Mouse (Mus musculus): ENCODE results near the gene Daam1. TPM values are rescaled to one million over a fixed set of nuclear protein-coding genes. Genes with fewer than 3 reads are reported as not detected.
A peak's percentile ranks its signal among the peaks of the same experiment; 100 is the strongest.

The Daam1 gene
- polyA plus RNA-seq (2012; ENCODE audit: insufficient read depth, low replicate concordance), result 52.8 and 186 TPM in 2 replicates

GRCm38 (mm10) chr12:71830607-71831257, at the start of gene Daam1:
Gene Daam1 (plus strand): TSS chr12:71831078.
- peaks cover 30% of the 10 kb centered on the region for H3K36me3 ChIP-seq (replicated peaks; ENCODE audit: low read length)
- H3K9me3 ChIP-seq, result no peaks in the 10 kb centered on the region
- peak within 1 kb of the TSS; percentile 97 for H3K4me3 ChIP-seq (replicated peaks)
- TF ChIP-seq FLI1 (IDR thresholded peaks at IDR 0.05; ENCODE audit: low read length), result no peak
- TF ChIP-seq GATA1 (IDR thresholded peaks at IDR 0.05; ENCODE audit: borderline replicate concordance, low read length), result no peak
- H3K27me3 ChIP-seq (replicated peaks), result peaks cover 2% of the 10 kb centered on the region
- peaks cover 55% of the 10 kb centered on the region for H3K4me1 ChIP-seq

- Histone ChIP-seq H3K27me3 (replicated peaks) (peaks cover 12% of the 10 kb centered on the region), H3K9me3 (no peaks in the 10 kb centered on the region), H3K36me3 (replicated peaks; ENCODE audit: low read length) (no peaks in the 10 kb centered on the region), H3K4me1 (peaks cover 28% of the 10 kb centered on the region), H3K4me3 (replicated peaks) (peak overlapping the region; percentile 79)
- no peak for TF ChIP-seq GATA1 (IDR thresholded peaks at IDR 0.05; ENCODE audit: borderline replicate concordance, low read length)
Measured at GRCm38 (mm10) chr12:71781220-71781619, 49.7 kb upstream of the Daam1 start.

GRCm38 (mm10) chr12:71783970-71784369, 46.9 kb upstream of the Daam1 start:
- Histone ChIP-seq H3K27me3 (replicated peaks) (peaks cover 6% of the 10 kb centered on the region), H3K4me1 (peaks cover 20% of the 10 kb centered on the region), H3K9me3 (no peaks in the 10 kb centered on the region), H3K36me3 (replicated peaks; ENCODE audit: low read length) (no peaks in the 10 kb centered on the region), H3K4me3 (replicated peaks) (no peak overlapping the region)
- TF ChIP-seq GATA1 (IDR thresholded peaks at IDR 0.05; ENCODE audit: borderline replicate concordance, low read length), result no peak
- TF ChIP-seq FLI1 (IDR thresholded peaks at IDR 0.05; ENCODE audit: low read length), result no peak

GRCm38 (mm10) chr12:71784666-71785255, 46.1 kb upstream of the Daam1 start:
- Histone ChIP-seq H3K27me3 (replicated peaks) (peaks cover 6% of the 10 kb centered on the region), H3K9me3 (no peaks in the 10 kb centered on the region), H3K36me3 (replicated peaks; ENCODE audit: low read length) (no peaks in the 10 kb centered on the region), H3K4me1 (peaks cover 19% of the 10 kb centered on the region), H3K4me3 (replicated peaks) (no peak overlapping the region)
- TF ChIP-seq GATA1 (IDR thresholded peaks at IDR 0.05; ENCODE audit: borderline replicate concordance, low read length), result no peak
- TF ChIP-seq FLI1 (IDR thresholded peaks at IDR 0.05; ENCODE audit: low read length), result no peak

- no peaks in the 10 kb centered on the region for H3K9me3 ChIP-seq
- peaks cover 2% of the 10 kb centered on the region for H3K4me1 ChIP-seq
- no peak overlapping the region for H3K4me3 ChIP-seq (replicated peaks)
- H3K27me3 ChIP-seq (replicated peaks), result peaks cover 9% of the 10 kb centered on the region
- no peaks in the 10 kb centered on the region for H3K36me3 ChIP-seq (replicated peaks; ENCODE audit: low read length)
- no peak for TF ChIP-seq GATA1 (IDR thresholded peaks at IDR 0.05; ENCODE audit: borderline replicate concordance, low read length)
- no peak for TF ChIP-seq FLI1 (IDR thresholded peaks at IDR 0.05; ENCODE audit: low read length)
Measured at GRCm38 (mm10) chr12:71786521-71786920, 44.4 kb upstream of the Daam1 start.

- Histone ChIP-seq H3K4me1 (peaks cover 9% of the 10 kb centered on the region), H3K4me3 (replicated peaks) (no peak overlapping the region), H3K9me3 (no peaks in the 10 kb centered on the region), H3K36me3 (replicated peaks; ENCODE audit: low read length) (no peaks in the 10 kb centered on the region), H3K27me3 (replicated peaks) (peaks cover 10% of the 10 kb centered on the region)
- TF ChIP-seq GATA1 (IDR thresholded peaks at IDR 0.05; ENCODE audit: borderline replicate concordance, low read length) (no peak), FLI1 (IDR thresholded peaks at IDR 0.05; ENCODE audit: low read length) (no peak)
Measured at GRCm38 (mm10) chr12:71788791-71789190, 42.1 kb upstream of the Daam1 start.

- no peak overlapping the region for H3K4me3 ChIP-seq (replicated peaks)
- TF ChIP-seq GATA1 (IDR thresholded peaks at IDR 0.05; ENCODE audit: borderline replicate concordance, low read length) (no peak), FLI1 (IDR thresholded peaks at IDR 0.05; ENCODE audit: low read length) (no peak)
- H3K9me3 ChIP-seq, result no peaks in the 10 kb centered on the region
- H3K36me3 ChIP-seq (replicated peaks; ENCODE audit: low read length), result no peaks in the 10 kb centered on the region
- peaks cover 24% of the 10 kb centered on the region for H3K4me1 ChIP-seq
- peaks cover 11% of the 10 kb centered on the region for H3K27me3 ChIP-seq (replicated peaks)
Measured at GRCm38 (mm10) chr12:71790581-71790980, 40.3 kb upstream of the Daam1 start.

GRCm38 (mm10) chr12:71793114-71793513, 37.8 kb upstream of the Daam1 start:
- no peaks in the 10 kb centered on the region for H3K36me3 ChIP-seq (replicated peaks; ENCODE audit: low read length)
- no peaks in the 10 kb centered on the region for H3K9me3 ChIP-seq
- TF ChIP-seq GATA1 (IDR thresholded peaks at IDR 0.05; ENCODE audit: borderline replicate concordance, low read length) (no peak), FLI1 (IDR thresholded peaks at IDR 0.05; ENCODE audit: low read length) (no peak)
- no peak overlapping the region for H3K4me3 ChIP-seq (replicated peaks)
- peaks cover 40% of the 10 kb centered on the region for H3K4me1 ChIP-seq
- peaks cover 10% of the 10 kb centered on the region for H3K27me3 ChIP-seq (replicated peaks)

- TF ChIP-seq FLI1 (IDR thresholded peaks at IDR 0.05; ENCODE audit: low read length) (no peak), GATA1 (IDR thresholded peaks at IDR 0.05; ENCODE audit: borderline replicate concordance, low read length) (no peak)
- Histone ChIP-seq H3K27me3 (replicated peaks) (peaks cover 10% of the 10 kb centered on the region), H3K36me3 (replicated peaks; ENCODE audit: low read length) (no peaks in the 10 kb centered on the region), H3K9me3 (no peaks in the 10 kb centered on the region), H3K4me1 (peaks cover 41% of the 10 kb centered on the region), H3K4me3 (replicated peaks) (no peak overlapping the region)
Measured at GRCm38 (mm10) chr12:71795626-71796025, 35.3 kb upstream of the Daam1 start.

GRCm38 (mm10) chr12:71796517-71796916, 34.4 kb upstream of the Daam1 start:
- H3K9me3 ChIP-seq, result no peaks in the 10 kb centered on the region
- peaks cover 41% of the 10 kb centered on the region for H3K4me1 ChIP-seq
- peaks cover 10% of the 10 kb centered on the region for H3K27me3 ChIP-seq (replicated peaks)
- H3K4me3 ChIP-seq (replicated peaks), result peak overlapping the region; percentile 77
- TF ChIP-seq GATA1 (IDR thresholded peaks at IDR 0.05; ENCODE audit: borderline replicate concordance, low read length) (no peak), FLI1 (IDR thresholded peaks at IDR 0.05; ENCODE audit: low read length) (no peak)
- no peaks in the 10 kb centered on the region for H3K36me3 ChIP-seq (replicated peaks; ENCODE audit: low read length)
